Mouse (Mus musculus) right cerebral cortex, postnatal 36 days (tissue): ENCODE results near the gene Rps27rt.
"Not testable (repeated sequence)": the region's sequence is repeated elsewhere in the genome, so short reads cannot be mapped to it uniquely, and the experiment has no call there.

ENCODE experiments used
- DNase-seq, 2 experiments: peaks; one replicate each; pipeline ENCODE4 v3.0.0; 2022; ENCODE audit warnings: low spot score in 2 of 2, mixed read lengths in 1 of 2

Gene Rps27rt

GRCm38 (mm10) chr9:114985741-114986140 lies 3.2 kb upstream of the Rps27rt start:
- DNase-seq: no peak

GRCm38 (mm10) chr9:114979969-114980368 lies 2.6 kb downstream of the Rps27rt start:
- DNase-seq: peak; percentile 30 to 31

GRCm38 (mm10) chr9:114978281-114979111 lies 4.0 kb downstream of the Rps27rt start, which contains the start of gene Osbpl10:
Gene Osbpl10, plus strand, starts transcription at chr9:114978569.
- peak; percentile 76 to 81 for DNase-seq

GRCm38 (mm10) chr9:114977461-114978280 lies 4.9 kb downstream of the Rps27rt start:
- DNase-seq: peak in 1 of 2 experiments; percentile 50

GRCm38 (mm10) chr9:114966286-114966685 lies 16.3 kb downstream of the Rps27rt start:
- not testable (repeated sequence) for DNase-seq

GRCm38 (mm10) chr9:114964093-114964492 lies 18.4 kb downstream of the Rps27rt start:
- no peak for DNase-seq

- no peak for DNase-seq
Measured at GRCm38 (mm10) chr9:114960844-114961243, 21.7 kb downstream of the Rps27rt start.

- no peak for DNase-seq
Measured at GRCm38 (mm10) chr9:114960043-114960789, 22.3 kb downstream of the Rps27rt start.

- DNase-seq: no peak
Measured at GRCm38 (mm10) chr9:114956945-114957344, 25.6 kb downstream of the Rps27rt start.

GRCm38 (mm10) chr9:114955340-114955739 lies 27.2 kb downstream of the Rps27rt start:
- DNase-seq: no peak

GRCm38 (mm10) chr9:114952866-114953265 lies 29.7 kb downstream of the Rps27rt start:
- DNase-seq: no peak

- DNase-seq: no peak
Measured at GRCm38 (mm10) chr9:114948395-114948794, 34.1 kb downstream of the Rps27rt start.

- DNase-seq: no peak
Measured at GRCm38 (mm10) chr9:114945576-114945975, 37.0 kb downstream of the Rps27rt start.

GRCm38 (mm10) chr9:114944642-114945041 lies 37.9 kb downstream of the Rps27rt start:
- no peak for DNase-seq

- DNase-seq: no peak
Measured at GRCm38 (mm10) chr9:114936687-114937086, 45.9 kb downstream of the Rps27rt start.

- no peak for DNase-seq
Measured at GRCm38 (mm10) chr9:114935321-114935720, 47.2 kb downstream of the Rps27rt start.

GRCm38 (mm10) chr9:114934231-114934630 lies 48.3 kb downstream of the Rps27rt start:
- no peak for DNase-seq

GRCm38 (mm10) chr9:114933723-114934171 lies 48.8 kb downstream of the Rps27rt start, which contains the start of gene Gpd1l:
Gene Gpd1l, minus strand, starts transcription at chr9:114933987.
- DNase-seq: peak; percentile 96

GRCm38 (mm10) chr9:114933037-114933722 lies 49.4 kb downstream of the Rps27rt start:
- no peak for DNase-seq

GRCm38 (mm10) chr9:114932607-114933006 lies 49.9 kb downstream of the Rps27rt start:
- no peak for DNase-seq
